Mouse (Mus musculus) midbrain, embryonic 16.5 days (tissue): ENCODE results near the gene Cfd. TPM values are rescaled to one million over a fixed set of nuclear protein-coding genes. Genes with fewer than 3 reads are reported as not detected.
"Not testable (repeated sequence)": the region's sequence is repeated elsewhere in the genome, so short reads cannot be mapped to it uniquely, and the experiment has no call there.

Experiments used
- ATAC-seq: fragments of 200-750 bp; cut with Nextera tagmentation; 2 replicates; pipeline ENCODE4 v1.8.0; 2017; ENCODE audit warnings: moderate TSS enrichment
- H3K27ac ChIP-seq: fragments of 300-500 bp; sonication (generic); 2 replicates; pipeline ENCODE4 v1.5.1; 2014; ENCODE audit warnings: mild to moderate bottlenecking, low read length, mixed read lengths
- H3K27me3 ChIP-seq: fragments of 300-500 bp; sonication (generic); 2 replicates; pipeline ENCODE4 v1.6.1; 2014; ENCODE audit warnings: low read depth, low read length, mixed read lengths; ENCODE audit not compliant: control insufficient read depth, insufficient read depth
- H3K36me3 ChIP-seq: fragments of 300-500 bp; sonication (generic); 2 replicates; pipeline ENCODE4 v1.6.1; 2014; ENCODE audit warnings: mild to moderate bottlenecking, low read length, moderate library complexity, mixed read lengths; ENCODE audit not compliant: control insufficient read depth, insufficient read depth
- H3K4me1 ChIP-seq: fragments of 300-500 bp; sonication (generic); 2 replicates; pipeline ENCODE4 v1.6.1; 2014; ENCODE audit warnings: mild to moderate bottlenecking, low read length, mixed read lengths; ENCODE audit not compliant: control insufficient read depth, insufficient read depth
- H3K4me2 ChIP-seq: fragments of 300-500 bp; sonication (generic); 2 replicates; pipeline ENCODE4 v1.6.1; 2014; ENCODE audit warnings: mild to moderate bottlenecking, low read length, mixed read lengths
- H3K4me3 ChIP-seq: fragments of 300-500 bp; sonication (generic); 2 replicates; pipeline ENCODE4 v1.5.1; 2014; ENCODE audit warnings: low read depth, mild to moderate bottlenecking, low read length, moderate library complexity, mixed read lengths
- H3K9ac ChIP-seq: fragments of 300-500 bp; sonication (generic); 2 replicates; pipeline ENCODE4 v1.6.1; 2014; ENCODE audit warnings: low read depth, low read length, mixed read lengths
- H3K9me3 ChIP-seq: fragments of 300-500 bp; sonication (generic); replicated peaks from 2 replicates; pipeline ENCODE4 v1.6.1; 2014; ENCODE audit warnings: mild to moderate bottlenecking, low read length, mixed read lengths; ENCODE audit not compliant: control insufficient read depth, poor library complexity, severe bottlenecking
- WGBS: fragments of 180-500 bp; shearing (Covaris S2); extraction: QIAGEN DNeasy Blood & Tissue Kit; methylation state at CpG from one replicate; pipeline ENCODE4 v1.1.7; 2014; 5-methylcytosine and 5-hydroxymethylcytosine counted together
- polyA plus RNA-seq: library from polyadenylated mRNA; unstranded; fragments of >200 nt; fragmentation: Nextera tagmentation; extraction: Ambion mirVana; gene quantifications from 2 replicates; pipeline ENCODE4 v1.2.1, GENCODE M21; 2015

The Cfd gene
- polyA plus RNA-seq, 1 experiment from 2014 or later: 0.20 TPM

GRCm38 (mm10) chr10:79880721-79881120 lies 9.9 kb upstream of the Cfd start:
- Histone ChIP-seq H3K27me3 (peaks cover 6% of the 10 kb centered on the region; the same call in 1 of the 2 replicates), H3K27ac (no peak overlapping the region), H3K4me2 (no peak overlapping the region), H3K4me1 (peaks cover under 1% of the 10 kb centered on the region; the same call in 1 of the 2 replicates), H3K36me3 (no peaks in the 10 kb centered on the region), H3K9ac (no peak overlapping the region), H3K9me3 (no peaks in the 10 kb centered on the region), H3K4me3 (no peak overlapping the region)
- 20% methylated on average over 9 of the region's 9 CpGs for WGBS
- no peak for ATAC-seq

GRCm38 (mm10) chr10:79881981-79882380 lies 8.7 kb upstream of the Cfd start:
- H3K36me3 ChIP-seq: no peaks in the 10 kb centered on the region
- H3K4me1 ChIP-seq: no peaks in the 10 kb centered on the region
- WGBS: 7% methylated on average over 22 of the region's 22 CpGs
- H3K27ac ChIP-seq: no peak overlapping the region
- H3K4me2 ChIP-seq: peak overlapping the region; percentile 2; the same call in 1 of the 2 replicates
- no peak overlapping the region for H3K9ac ChIP-seq
- peaks cover 6% of the 10 kb centered on the region; the same call in 1 of the 2 replicates for H3K27me3 ChIP-seq
- H3K9me3 ChIP-seq: no peaks in the 10 kb centered on the region
- peak; percentile 34; the same call in 1 of the 2 replicates for ATAC-seq
- no peak overlapping the region for H3K4me3 ChIP-seq

- Histone ChIP-seq H3K36me3 (no peaks in the 10 kb centered on the region), H3K27me3 (peaks cover 6% of the 10 kb centered on the region; the same call in 1 of the 2 replicates), H3K4me2 (no peak overlapping the region), H3K4me1 (no peaks in the 10 kb centered on the region), H3K4me3 (no peak overlapping the region), H3K27ac (no peak overlapping the region), H3K9me3 (no peaks in the 10 kb centered on the region), H3K9ac (no peak overlapping the region)
- peak; percentile 18; the same call in 1 of the 2 replicates for ATAC-seq
- WGBS: 14% methylated on average over 22 of the region's 22 CpGs
Measured at GRCm38 (mm10) chr10:79883297-79884084, 7.2 kb upstream of the Cfd start.

GRCm38 (mm10) chr10:79884446-79884845 lies 6.2 kb upstream of the Cfd start:
- no peak overlapping the region for H3K4me3 ChIP-seq
- 72% methylated on average over 4 of the region's 4 CpGs for WGBS
- ATAC-seq: no peak
- no peaks in the 10 kb centered on the region for H3K9me3 ChIP-seq
- peaks cover 6% of the 10 kb centered on the region; the same call in 1 of the 2 replicates for H3K27me3 ChIP-seq
- H3K4me1 ChIP-seq: no peaks in the 10 kb centered on the region
- no peak overlapping the region for H3K9ac ChIP-seq
- no peaks in the 10 kb centered on the region for H3K36me3 ChIP-seq
- H3K4me2 ChIP-seq: no peak overlapping the region
- no peak overlapping the region for H3K27ac ChIP-seq

GRCm38 (mm10) chr10:79884938-79885337 lies 5.7 kb upstream of the Cfd start:
- WGBS: 83% methylated on average over 2 of the region's 3 CpGs

GRCm38 (mm10) chr10:79886054-79886453 lies 4.6 kb upstream of the Cfd start, which contains the start of gene Elane:
Gene Elane, plus strand, starts transcription at chr10:79886247.
- Histone ChIP-seq H3K4me3 (no peak within 1 kb of the TSS), H3K27ac (no peak within 1 kb of the TSS), H3K36me3 (no peaks in the 10 kb centered on the region), H3K9me3 (no peaks in the 10 kb centered on the region), H3K27me3 (peaks cover 6% of the 10 kb centered on the region; the same call in 1 of the 2 replicates), H3K4me2 (no peak within 1 kb of the TSS), H3K4me1 (no peaks in the 10 kb centered on the region), H3K9ac (no peak within 1 kb of the TSS)
- no peak for ATAC-seq
- WGBS: 86% methylated on average over 6 of the region's 6 CpGs

More at GRCm38 (mm10) chr10:79884938-79885337, 5.7 kb upstream of the Cfd start:
- not testable (repeated sequence) for H3K9me3 ChIP-seq, H3K27ac ChIP-seq, H3K9ac ChIP-seq, H3K27me3 ChIP-seq, H3K36me3 ChIP-seq, H3K4me1 ChIP-seq, H3K4me3 ChIP-seq, H3K4me2 ChIP-seq, ATAC-seq

GRCm38 (mm10) chr10:79886611-79887010 lies 4.0 kb upstream of the Cfd start:
- 89% methylated on average over 8 of the region's 8 CpGs for WGBS
- no peak overlapping the region for H3K4me3 ChIP-seq
- H3K27me3 ChIP-seq: 0 out of 2 replicates have a peak, but pooled peaks cover 4% of the 10 kb centered on the region
- H3K9me3 ChIP-seq: no peaks in the 10 kb centered on the region
- H3K27ac ChIP-seq: no peak overlapping the region
- ATAC-seq: no peak
- H3K9ac ChIP-seq: no peak overlapping the region
- no peaks in the 10 kb centered on the region for H3K4me1 ChIP-seq
- no peak overlapping the region for H3K4me2 ChIP-seq
- no peaks in the 10 kb centered on the region for H3K36me3 ChIP-seq

GRCm38 (mm10) chr10:79889386-79889785 lies 1.3 kb upstream of the Cfd start:
- ATAC-seq: no peak
- 90% methylated on average over 2 of the region's 2 CpGs for WGBS

GRCm38 (mm10) chr10:79892451-79893118 lies 1.9 kb downstream of the Cfd start:
- not testable (repeated sequence) for H3K27me3 ChIP-seq, H3K27ac ChIP-seq, H3K4me1 ChIP-seq, H3K9ac ChIP-seq, H3K4me3 ChIP-seq, H3K9me3 ChIP-seq, H3K4me2 ChIP-seq
- 45% methylated on average over 22 of the region's 22 CpGs for WGBS
- peaks cover 11% of the 10 kb centered on the region for H3K36me3 ChIP-seq
- ATAC-seq: 0 out of 2 replicates have a peak, but pooled peaks have one; percentile 50

More at GRCm38 (mm10) chr10:79889386-79889785, 1.3 kb upstream of the Cfd start:
- Histone ChIP-seq H3K4me1 (no peaks in the 10 kb centered on the region), H3K4me3 (no peak overlapping the region), H3K27ac (no peak overlapping the region), H3K36me3 (no peaks in the 10 kb centered on the region), H3K27me3 (no peaks in the 10 kb centered on the region), H3K9ac (no peak overlapping the region), H3K4me2 (no peak overlapping the region), H3K9me3 (no peaks in the 10 kb centered on the region)
